Mouse (Mus musculus) ES-E14 (cell line): Measurements from ENCODE around the gene Gcnt7.

Source experiments
- HCFC1 ChIP-seq: IDR thresholded peaks from 2 replicates; pipeline ENCODE4 v1.6.1; 2012; ENCODE audit warnings: low read length, inconsistent platforms, borderline replicate concordance; ENCODE audit not compliant: insufficient read depth
- MAFK ChIP-seq: IDR thresholded peaks from 2 replicates; pipeline ENCODE4 v1.6.1; 2014; ENCODE audit warnings: mild to moderate bottlenecking, low read depth, low read length, inconsistent platforms; ENCODE audit not compliant: insufficient read depth

- TF ChIP-seq HCFC1 (no peak), MAFK (no peak)
Measured at GRCm38 (mm10) chr2:172473591-172473990, 15.2 kb upstream of the Gcnt7 start.
